Mouse (Mus musculus) megakaryocyte, embryonic 14.5 days (primary cell): ENCODE data around the gene Cd6.

ENCODE experiments used
- FLI1 ChIP-seq: IDR thresholded peaks from 2 replicates; pipeline ENCODE4 v1.6.1; 2012; ENCODE audit warnings: low read length, inconsistent platforms, mixed read lengths
- GATA1 ChIP-seq: IDR thresholded peaks from 3 replicates; pipeline ENCODE4 v1.6.1; 2012; ENCODE audit warnings: mixed read lengths, low read length, inconsistent platforms, borderline replicate concordance

DNA sequence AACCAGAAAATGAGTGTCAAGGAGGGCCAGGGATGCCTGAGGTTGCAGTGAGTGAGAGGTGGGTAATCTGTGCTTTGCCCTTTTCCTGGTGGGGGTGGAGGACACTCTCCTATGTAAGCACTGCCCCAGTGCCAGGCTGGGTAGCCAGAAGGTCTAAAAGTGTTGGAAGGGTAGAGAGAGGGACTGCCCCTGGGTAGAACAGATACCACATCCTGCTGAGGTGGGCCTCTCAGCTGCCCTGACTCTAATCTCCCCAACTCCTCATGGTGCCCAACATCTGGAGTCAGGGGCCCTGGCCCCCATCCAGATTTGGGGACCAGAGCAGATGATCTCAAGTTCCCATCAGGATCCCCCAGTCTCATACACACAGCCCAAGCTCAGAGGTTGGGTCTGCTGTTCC lies 72.7 kb downstream of the Cd6 start:
- no peak for TF ChIP-seq GATA1
- TF ChIP-seq FLI1, result no peak
